Mouse (Mus musculus): Measurements from ENCODE around the gene Evl. TPM values are rescaled to one million over a fixed set of nuclear protein-coding genes. Genes with fewer than 3 reads are reported as not detected.
"Not testable (repeated sequence)": the region's sequence is repeated elsewhere in the genome, so short reads cannot be mapped to it uniquely, and the experiment has no call there.

The Evl gene
- polyA plus RNA-seq, 1 experiment from 2014 or later, result 485 TPM

DNA sequence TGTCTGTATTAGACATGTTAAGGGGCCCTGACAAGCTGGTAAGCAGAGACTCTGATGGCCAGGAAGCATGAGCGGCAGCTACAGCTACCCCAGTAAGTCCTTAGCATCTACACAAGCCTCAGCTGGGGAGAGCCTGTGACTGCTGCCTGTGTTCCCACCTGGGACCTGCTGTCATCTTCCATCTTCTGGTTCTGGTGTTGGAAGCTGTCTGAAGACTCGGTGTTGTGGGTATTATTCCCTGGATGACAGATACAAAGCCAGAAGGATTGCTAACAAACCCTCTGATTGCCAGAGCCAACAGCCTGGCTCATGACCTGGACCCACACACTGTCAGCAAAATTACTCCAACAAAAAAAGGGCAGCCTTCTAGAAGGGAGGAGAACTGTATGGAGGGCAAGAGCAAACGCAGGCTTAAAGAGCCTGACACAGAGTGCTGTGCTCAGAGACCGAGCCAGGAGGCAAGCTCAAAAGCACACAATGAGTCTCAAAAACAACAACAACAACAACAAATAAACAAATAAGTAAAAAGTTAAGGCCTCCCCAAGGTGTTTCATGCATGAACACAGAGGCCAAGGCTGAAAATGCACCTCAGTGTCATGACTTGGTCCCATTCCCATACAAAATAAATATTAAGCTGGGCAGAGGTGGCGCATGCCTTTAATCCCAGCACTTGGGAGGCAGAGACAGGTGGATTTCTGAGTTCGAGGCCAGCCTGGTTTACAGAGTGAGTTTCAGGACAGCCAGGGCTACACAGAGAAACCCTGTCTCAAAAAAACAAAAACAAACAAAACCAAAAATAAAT lies 155.6 kb downstream of the Evl start:
- Histone ChIP-seq H3K36me3 (ENCODE audit: inconsistent target) (no peaks in the 10 kb centered on the region), H3K27ac (no peak overlapping the region), H3K4me3 (ENCODE audit: inconsistent target) (no peak overlapping the region), H3K79me2 (ENCODE audit: inconsistent target) (no peaks in the 10 kb centered on the region)
- WGBS (ENCODE audit: missing documents), result 89% methylated on average over 6 of the region's 6 CpGs

DNA sequence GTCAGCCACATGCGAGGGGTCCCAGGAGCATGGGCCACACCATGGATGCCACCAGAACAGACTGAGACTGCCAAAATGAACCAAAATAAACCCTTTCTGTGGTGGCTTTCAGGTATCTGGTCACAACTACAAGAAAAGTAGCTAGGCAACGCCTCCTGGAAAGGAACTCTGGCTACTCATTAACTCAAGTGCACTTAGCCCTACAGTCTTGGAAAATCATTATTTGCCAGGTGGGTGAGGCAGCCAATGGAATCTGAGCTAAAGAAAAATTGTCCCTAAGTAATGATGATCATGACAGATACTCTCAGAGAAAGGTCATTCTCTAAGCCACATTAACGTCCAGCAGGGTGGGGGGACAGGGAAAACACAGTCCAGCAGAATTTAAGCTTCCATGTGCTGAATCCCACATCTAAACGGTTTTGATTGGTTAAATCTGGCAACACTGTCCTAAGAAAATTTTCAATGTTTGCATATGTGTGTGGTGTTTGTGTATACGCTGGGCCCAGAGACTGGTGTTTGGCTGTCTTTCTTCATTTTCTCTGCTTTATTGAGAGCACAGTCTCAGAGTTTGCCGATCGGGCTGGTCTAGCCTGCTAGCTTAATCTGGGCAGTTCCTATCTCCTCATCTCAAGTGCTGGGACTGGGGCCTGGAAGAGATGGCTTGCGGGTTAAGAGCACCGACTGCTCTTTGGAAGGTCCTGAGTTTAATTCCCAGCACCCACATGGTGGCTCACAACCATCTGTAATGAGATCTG lies 156.5 kb downstream of the Evl start:
- H3K36me3 ChIP-seq (ENCODE audit: inconsistent target), result no peaks in the 10 kb centered on the region
- 93% methylated on average over 9 of the region's 9 CpGs for WGBS (ENCODE audit: missing documents)
- H3K27ac ChIP-seq, result no peak overlapping the region
- no peaks in the 10 kb centered on the region for H3K79me2 ChIP-seq (ENCODE audit: inconsistent target)
- no peak overlapping the region for H3K4me3 ChIP-seq (ENCODE audit: inconsistent target)

DNA sequence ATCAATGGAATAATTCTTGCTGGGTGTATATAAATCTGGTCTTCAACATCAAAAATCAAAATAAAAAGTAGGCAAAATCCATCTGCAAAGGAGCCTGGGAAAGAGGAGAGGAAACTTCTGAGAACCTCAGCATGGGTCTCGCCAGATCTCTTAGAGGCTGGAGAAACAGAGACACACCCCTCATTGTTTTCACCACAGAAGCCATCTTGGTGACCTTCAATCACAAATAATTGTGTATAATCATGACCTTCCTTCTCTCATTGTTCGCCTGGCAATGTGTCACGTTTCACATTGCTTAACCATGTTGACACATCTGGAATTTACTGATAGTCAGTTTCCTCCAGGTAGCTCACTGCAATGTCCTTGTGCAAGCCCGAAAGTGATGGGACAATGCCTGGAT lies 158.0 kb downstream of the Evl start:
- H3K4me3 ChIP-seq (ENCODE audit: inconsistent target), result no peak overlapping the region
- WGBS (ENCODE audit: missing documents), result 67% methylated on average over 4 of the region's 4 CpGs
- no peaks in the 10 kb centered on the region for H3K36me3 ChIP-seq (ENCODE audit: inconsistent target)

GRCm38 (mm10) chr12:108713972-108714371 lies 159.5 kb downstream of the Evl start:
- not testable (repeated sequence) for H3K4me3 ChIP-seq (ENCODE audit: inconsistent target); H3K27ac ChIP-seq; H3K36me3 ChIP-seq (ENCODE audit: inconsistent target); H3K79me2 ChIP-seq (ENCODE audit: inconsistent target)
- WGBS (ENCODE audit: missing documents), result 96% methylated on average over 14 of the region's 14 CpGs

More for the DNA sequence above, 158.0 kb downstream of the Evl start:
- H3K27ac ChIP-seq, result no peak overlapping the region
- no peaks in the 10 kb centered on the region for H3K79me2 ChIP-seq (ENCODE audit: inconsistent target)

DNA sequence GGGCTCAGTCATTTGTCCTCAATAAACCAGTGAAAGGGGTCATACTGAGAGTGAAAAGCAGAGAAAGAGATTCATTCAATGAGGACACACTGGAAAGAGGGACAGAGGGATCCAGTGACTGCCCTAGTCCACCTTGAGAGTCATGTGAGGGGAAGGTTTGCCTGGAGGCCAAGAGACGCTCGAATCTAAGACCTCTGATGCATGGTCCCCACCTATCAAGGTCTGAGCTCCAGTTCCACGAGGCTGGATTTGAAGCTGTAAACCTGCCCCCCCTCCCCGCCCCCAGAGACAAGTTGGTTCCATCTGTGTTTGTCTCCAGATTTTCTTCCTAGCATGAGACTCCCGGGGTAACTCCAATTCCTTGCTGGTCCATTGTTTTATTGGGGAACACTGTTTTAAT lies 161.3 kb downstream of the Evl start:
- H3K4me3 ChIP-seq (ENCODE audit: inconsistent target), result no peak overlapping the region
- no peaks in the 10 kb centered on the region for H3K36me3 ChIP-seq (ENCODE audit: inconsistent target)
- WGBS (ENCODE audit: missing documents), result 90% methylated on average over 5 of the region's 5 CpGs
- H3K27ac ChIP-seq, result no peak overlapping the region
- H3K79me2 ChIP-seq (ENCODE audit: inconsistent target), result no peaks in the 10 kb centered on the region

- WGBS (ENCODE audit: missing documents), result 81% methylated on average over 3 of the region's 3 CpGs
- Histone ChIP-seq H3K79me2 (ENCODE audit: inconsistent target) (no peaks in the 10 kb centered on the region), H3K27ac (no peak overlapping the region)
These were observed 164.0 kb downstream of the Evl start for GRCm38 (mm10) chr12:108718485-108718884.

GRCm38 (mm10) chr12:108722464-108722863 lies 167.9 kb downstream of the Evl start:
- WGBS (ENCODE audit: missing documents), result 100% methylated on average over 4 of the region's 4 CpGs
- Histone ChIP-seq H3K79me2 (ENCODE audit: inconsistent target) (no peaks in the 10 kb centered on the region), H3K4me3 (ENCODE audit: inconsistent target) (no peak overlapping the region), H3K36me3 (ENCODE audit: inconsistent target) (no peaks in the 10 kb centered on the region), H3K27ac (no peak overlapping the region)

More at GRCm38 (mm10) chr12:108718485-108718884, 164.0 kb downstream of the Evl start:
- Histone ChIP-seq H3K36me3 (ENCODE audit: inconsistent target) (no peaks in the 10 kb centered on the region), H3K4me3 (ENCODE audit: inconsistent target) (no peak overlapping the region)

GRCm38 (mm10) chr12:108723841-108724240 lies 169.3 kb downstream of the Evl start:
- Histone ChIP-seq H3K36me3 (ENCODE audit: inconsistent target) (no peaks in the 10 kb centered on the region), H3K27ac (no peak overlapping the region), H3K79me2 (ENCODE audit: inconsistent target) (no peaks in the 10 kb centered on the region), H3K4me3 (ENCODE audit: inconsistent target) (no peak overlapping the region)
- WGBS (ENCODE audit: missing documents), result 96% methylated on average over 3 of the region's 3 CpGs

- Histone ChIP-seq H3K27ac (no peak overlapping the region), H3K79me2 (ENCODE audit: inconsistent target) (no peaks in the 10 kb centered on the region), H3K4me3 (ENCODE audit: inconsistent target) (no peak overlapping the region), H3K36me3 (ENCODE audit: inconsistent target) (no peaks in the 10 kb centered on the region)
- WGBS (ENCODE audit: missing documents), result 82% methylated on average over 2 of the region's 2 CpGs
These were observed 179.9 kb downstream of the Evl start for GRCm38 (mm10) chr12:108734386-108734785.

DNA sequence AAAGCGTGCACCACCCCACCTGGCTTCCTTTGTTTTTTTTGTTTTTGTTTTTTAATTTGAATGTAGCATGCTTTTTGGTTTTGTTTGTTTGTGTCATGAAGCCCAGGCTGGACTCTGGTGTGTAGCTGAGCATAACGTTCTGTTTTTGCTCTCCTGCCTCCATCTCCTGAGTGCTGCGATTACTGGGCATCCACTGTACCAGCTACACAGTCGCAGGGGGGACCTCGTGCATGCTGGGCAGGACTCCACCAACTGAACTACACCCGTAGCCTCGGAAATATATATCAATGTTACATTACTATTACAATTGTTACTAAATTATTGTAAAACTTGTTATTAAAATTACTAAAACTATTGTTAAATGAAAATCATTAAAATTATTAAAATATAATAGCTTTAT lies 183.3 kb downstream of the Evl start:
- H3K4me3 ChIP-seq (ENCODE audit: inconsistent target), result no peak overlapping the region
- no peak overlapping the region for H3K27ac ChIP-seq
- H3K79me2 ChIP-seq (ENCODE audit: inconsistent target), result no peaks in the 10 kb centered on the region
- H3K36me3 ChIP-seq (ENCODE audit: inconsistent target), result no peaks in the 10 kb centered on the region
- WGBS (ENCODE audit: missing documents), result 93% methylated on average over 7 of the region's 7 CpGs

Other genes starting within 250 kb of the Evl start
- not detected in 3 replicates for gene Hhipl1, start 248.4 kb upstream of the Evl start, polyA plus RNA-seq (2018)
- not detected in 3 replicates for gene Cyp46a1, start 220.3 kb upstream of the Evl start, polyA plus RNA-seq (2018)
- gene Eml1, start 183.8 kb upstream of the Evl start, polyA plus RNA-seq (2018), result not detected in 3 replicates
- not detected in 3 replicates for gene Degs2, start 147.6 kb downstream of the Evl start, polyA plus RNA-seq (2018)
- 24.1 to 61.1 TPM (median 29.0 TPM) in 3 replicates for gene Yy1, start 238.3 kb downstream of the Evl start, polyA plus RNA-seq (2018)

Data from macrophage (primary cell).